Mouse (Mus musculus): Measurements from ENCODE around the gene H2afx. TPM values are rescaled to one million over a fixed set of nuclear protein-coding genes. Genes with fewer than 3 reads are reported as not detected.

Gene H2afx
- polyA plus RNA-seq, 2 experiments, result 256 to 311 TPM

GRCm38 (mm10) chr9:44336964-44337363 is 2.5 kb downstream of the H2afx start:
- no peak for ATAC-seq (ENCODE audit: low FRiP score, low read depth)
- no peak overlapping the region for H3K9ac ChIP-seq (ENCODE audit: low read depth, low read length, severe bottlenecking)
- no peaks in the 10 kb centered on the region for H3K27me3 ChIP-seq (ENCODE audit: control insufficient read depth, insufficient read depth, low read length)
- H3K4me3 ChIP-seq (replicated peaks; ENCODE audit: low read length), result peak overlapping the region; percentile 60
- no peaks in the 10 kb centered on the region for H3K9me3 ChIP-seq (ENCODE audit: control insufficient read depth, low read length)
- H3K27ac ChIP-seq (replicated peaks; ENCODE audit: low read depth, low read length), result no peak overlapping the region
- 81% methylated on average over 3 of the region's 3 CpGs for WGBS
- H3K4me2 ChIP-seq (replicated peaks; ENCODE audit: low read depth, low read length, severe bottlenecking), result peak overlapping the region; percentile 80
- TF ChIP-seq POLR2A (IDR thresholded peaks at IDR 0.05; ENCODE audit: borderline replicate concordance, extremely low read depth, insufficient read depth, insufficient read length), result no peak
- no peak for DNase-seq (ENCODE audit: low spot score)
- peaks cover 53% of the 10 kb centered on the region for H3K36me3 ChIP-seq (ENCODE audit: control insufficient read depth, insufficient read depth, low read length)
- H3K4me1 ChIP-seq (ENCODE audit: control insufficient read depth, insufficient read depth, low read length), result peaks cover 12% of the 10 kb centered on the region; the same call in 1 of the 2 replicates

- peaks cover 46% of the 10 kb centered on the region for H3K36me3 ChIP-seq (ENCODE audit: control insufficient read depth, insufficient read depth, low read length)
- DNase-seq (ENCODE audit: low spot score) (no peak), ATAC-seq (ENCODE audit: low FRiP score, low read depth) (no peak)
- peak overlapping the region; percentile 28; the same call in 1 of the 2 replicates for H3K9ac ChIP-seq (ENCODE audit: low read depth, low read length, severe bottlenecking)
- H3K4me1 ChIP-seq (ENCODE audit: control insufficient read depth, insufficient read depth, low read length), result peaks cover 12% of the 10 kb centered on the region
- 69% methylated on average over 9 of the region's 9 CpGs for WGBS
- H3K27ac ChIP-seq (replicated peaks; ENCODE audit: low read depth, low read length), result no peak overlapping the region
- TF ChIP-seq POLR2A (IDR thresholded peaks at IDR 0.05; ENCODE audit: borderline replicate concordance, extremely low read depth, insufficient read depth, insufficient read length), result no peak
- peak overlapping the region; percentile 60; the same call in 1 of the 2 replicates for H3K4me3 ChIP-seq (replicated peaks; ENCODE audit: low read length)
- peak overlapping the region; percentile 80; the same call in 1 of the 2 replicates for H3K4me2 ChIP-seq (replicated peaks; ENCODE audit: low read depth, low read length, severe bottlenecking)
- H3K9me3 ChIP-seq (ENCODE audit: control insufficient read depth, low read length), result no peaks in the 10 kb centered on the region
- H3K27me3 ChIP-seq (ENCODE audit: control insufficient read depth, insufficient read depth, low read length), result no peaks in the 10 kb centered on the region
Observed at GRCm38 (mm10) chr9:44337436-44338169, 3.1 kb downstream of the H2afx start.

- Histone ChIP-seq H3K4me2 (replicated peaks; ENCODE audit: low read depth, low read length, severe bottlenecking) (no peak overlapping the region), H3K4me1 (ENCODE audit: control insufficient read depth, insufficient read depth, low read length) (peaks cover 16% of the 10 kb centered on the region), H3K27ac (replicated peaks; ENCODE audit: low read depth, low read length) (no peak overlapping the region), H3K36me3 (ENCODE audit: control insufficient read depth, insufficient read depth, low read length) (peaks cover 36% of the 10 kb centered on the region), H3K4me3 (replicated peaks; ENCODE audit: low read length) (no peak overlapping the region), H3K27me3 (ENCODE audit: control insufficient read depth, insufficient read depth, low read length) (no peaks in the 10 kb centered on the region), H3K9me3 (ENCODE audit: control insufficient read depth, low read length) (no peaks in the 10 kb centered on the region), H3K9ac (ENCODE audit: low read depth, low read length, severe bottlenecking) (no peak overlapping the region)
- no peak for ATAC-seq (ENCODE audit: low FRiP score, low read depth)
- WGBS, result 81% methylated on average over 5 of the region's 5 CpGs
- no peak for DNase-seq (ENCODE audit: low spot score)
- no peak for TF ChIP-seq POLR2A (IDR thresholded peaks at IDR 0.05; ENCODE audit: borderline replicate concordance, extremely low read depth, insufficient read depth, insufficient read length)
Observed at GRCm38 (mm10) chr9:44338574-44338973, 4.1 kb downstream of the H2afx start.

GRCm38 (mm10) chr9:44341487-44341886 is 7.0 kb downstream of the H2afx start:
- H3K4me1 ChIP-seq (ENCODE audit: control insufficient read depth, insufficient read depth, low read length), result peaks cover 16% of the 10 kb centered on the region
- H3K36me3 ChIP-seq (ENCODE audit: control insufficient read depth, insufficient read depth, low read length), result peaks cover 39% of the 10 kb centered on the region
- H3K4me3 ChIP-seq (replicated peaks; ENCODE audit: low read length), result no peak overlapping the region
- no peaks in the 10 kb centered on the region for H3K9me3 ChIP-seq (ENCODE audit: control insufficient read depth, low read length)
- H3K9ac ChIP-seq (ENCODE audit: low read depth, low read length, severe bottlenecking), result no peak overlapping the region
- TF ChIP-seq POLR2A (IDR thresholded peaks at IDR 0.05; ENCODE audit: borderline replicate concordance, extremely low read depth, insufficient read depth, insufficient read length), result no peak
- no peak overlapping the region for H3K27ac ChIP-seq (replicated peaks; ENCODE audit: low read depth, low read length)
- DNase-seq (ENCODE audit: low spot score) (no peak), ATAC-seq (ENCODE audit: low FRiP score, low read depth) (no peak)
- no peaks in the 10 kb centered on the region for H3K27me3 ChIP-seq (ENCODE audit: control insufficient read depth, insufficient read depth, low read length)
- no peak overlapping the region for H3K4me2 ChIP-seq (replicated peaks; ENCODE audit: low read depth, low read length, severe bottlenecking)
- 91% methylated on average over 5 of the region's 5 CpGs for WGBS

GRCm38 (mm10) chr9:44342173-44342572 is 7.7 kb downstream of the H2afx start:
- H3K9ac ChIP-seq (ENCODE audit: low read depth, low read length, severe bottlenecking), result no peak overlapping the region
- ATAC-seq (ENCODE audit: low FRiP score, low read depth), result no peak
- no peak for DNase-seq (ENCODE audit: low spot score)
- TF ChIP-seq POLR2A (IDR thresholded peaks at IDR 0.05; ENCODE audit: borderline replicate concordance, extremely low read depth, insufficient read depth, insufficient read length), result no peak
- H3K4me1 ChIP-seq (ENCODE audit: control insufficient read depth, insufficient read depth, low read length), result peaks cover 9% of the 10 kb centered on the region
- no peak overlapping the region for H3K4me3 ChIP-seq (replicated peaks; ENCODE audit: low read length)
- peaks cover 39% of the 10 kb centered on the region for H3K36me3 ChIP-seq (ENCODE audit: control insufficient read depth, insufficient read depth, low read length)
- H3K4me2 ChIP-seq (replicated peaks; ENCODE audit: low read depth, low read length, severe bottlenecking), result no peak overlapping the region
- H3K27ac ChIP-seq (replicated peaks; ENCODE audit: low read depth, low read length), result no peak overlapping the region
- H3K9me3 ChIP-seq (ENCODE audit: control insufficient read depth, low read length), result no peaks in the 10 kb centered on the region
- WGBS, result 73% methylated on average over 3 of the region's 3 CpGs
- no peaks in the 10 kb centered on the region for H3K27me3 ChIP-seq (ENCODE audit: control insufficient read depth, insufficient read depth, low read length)
